Mouse (Mus musculus) kidney, adult 2 months (tissue): ENCODE measurements at regions not wholly inside any gene's neighbourhood (a gene's known extent, or its start where the extent isn't known, plus 50 kb on each side); places are given as distances from the start of the nearest gene placed in this dataset.

ENCODE experiments used
- DNase-seq: peaks from one replicate; pipeline ENCODE4 v3.0.0; 2021
- H3K27ac ChIP-seq: fragments of 200-500 bp; 2 replicates; pipeline ENCODE4 v1.5.1; 2012; ENCODE audit warnings: low read depth, low read length, control low read depth, inconsistent platforms; ENCODE audit not compliant: insufficient read depth
- H3K27me3 ChIP-seq: fragments of 200-500 bp; replicated peaks from 2 replicates; pipeline ENCODE4 v1.6.1; 2012; ENCODE audit warnings: mild to moderate bottlenecking, moderate library complexity, low read length, inconsistent platforms; ENCODE audit not compliant: control insufficient read depth, insufficient read depth
- H3K36me3 ChIP-seq: fragments of 200-500 bp; 2 replicates; pipeline ENCODE4 v1.6.1; 2012; ENCODE audit warnings: mild to moderate bottlenecking, moderate library complexity, low read length, inconsistent platforms; ENCODE audit not compliant: control insufficient read depth, insufficient read depth
- H3K4me1 ChIP-seq: fragments of 200-500 bp; 2 replicates; pipeline ENCODE4 v1.6.1; 2011; ENCODE audit warnings: low read length; ENCODE audit not compliant: control insufficient read depth, insufficient read depth
- H3K4me3 ChIP-seq: fragments of 200-500 bp; 2 replicates; pipeline ENCODE4 v1.5.1; 2011; ENCODE audit warnings: mild to moderate bottlenecking, low read depth, low read length, control low read depth; ENCODE audit not compliant: insufficient read depth
- CTCF ChIP-seq: fragments of 200-500 bp; conservative IDR thresholded peaks from 2 replicates; pipeline ENCODE4 v1.5.1; 2011; ENCODE audit warnings: low read depth, mild to moderate bottlenecking, control low read depth, low read length, moderate library complexity, mixed read lengths; ENCODE audit not compliant: insufficient read depth, insufficient read length
- POLR2A ChIP-seq: fragments of 200-500 bp; IDR thresholded peaks from one replicate; pipeline ENCODE4 v1.6.1; 2011; ENCODE audit warnings: low read depth, low read length, control low read depth
- WGBS: fragments of 180-500 bp; shearing (Covaris S2); methylation state at CpG from one replicate; pipeline ENCODE4 v1.1.7; 2018; 5-methylcytosine and 5-hydroxymethylcytosine counted together

GRCm38 (mm10) chr19:36218921-36219320 lies 99.0 kb upstream of the Ankrd1 start:
- no peaks in the 10 kb centered on the region; the same call in 1 of the 2 replicates for H3K27me3 ChIP-seq
- no peak overlapping the region for H3K27ac ChIP-seq
- H3K36me3 ChIP-seq, result no peaks in the 10 kb centered on the region
- WGBS, result 72% methylated on average over 5 of the region's 5 CpGs
- DNase-seq, result no peak
- H3K4me3 ChIP-seq, result no peak overlapping the region
- H3K4me1 ChIP-seq, result no peaks in the 10 kb centered on the region
- TF ChIP-seq POLR2A, result no peak
- TF ChIP-seq CTCF, result no peak

GRCm38 (mm10) chr19:36221104-36221503 lies 101.2 kb upstream of the Ankrd1 start:
- Histone ChIP-seq H3K4me1 (0 out of 2 replicates have a peak, but pooled peaks cover 2% of the 10 kb centered on the region), H3K27ac (no peak overlapping the region), H3K27me3 (no peaks in the 10 kb centered on the region; the same call in 1 of the 2 replicates), H3K4me3 (no peak overlapping the region), H3K36me3 (no peaks in the 10 kb centered on the region)
- TF ChIP-seq POLR2A, result no peak
- no peak for TF ChIP-seq CTCF
- WGBS, result 65% methylated on average over 2 of the region's 2 CpGs
- no peak for DNase-seq

GRCm38 (mm10) chr19:36221596-36221995 lies 101.7 kb upstream of the Ankrd1 start:
- H3K4me3 ChIP-seq, result no peak overlapping the region
- no peak for DNase-seq
- H3K36me3 ChIP-seq, result no peaks in the 10 kb centered on the region
- no peak for TF ChIP-seq CTCF
- TF ChIP-seq POLR2A, result no peak
- 0 out of 2 replicates have a peak, but pooled peaks cover 2% of the 10 kb centered on the region for H3K4me1 ChIP-seq
- no peak overlapping the region for H3K27ac ChIP-seq
- H3K27me3 ChIP-seq, result no peaks in the 10 kb centered on the region; the same call in 1 of the 2 replicates

- Histone ChIP-seq H3K36me3 (no peaks in the 10 kb centered on the region), H3K27ac (no peak overlapping the region), H3K4me3 (no peak overlapping the region), H3K4me1 (0 out of 2 replicates have a peak, but pooled peaks cover 2% of the 10 kb centered on the region), H3K27me3 (no peaks in the 10 kb centered on the region; the same call in 1 of the 2 replicates)
- TF ChIP-seq CTCF (no peak), POLR2A (no peak)
- 89% methylated on average over 3 of the region's 3 CpGs for WGBS
- no peak for DNase-seq
These were observed 102.3 kb upstream of the Ankrd1 start for GRCm38 (mm10) chr19:36222198-36222597.

GRCm38 (mm10) chr19:36224518-36224917 lies 104.6 kb upstream of the Ankrd1 start:
- H3K27me3 ChIP-seq, result no peaks in the 10 kb centered on the region; the same call in 1 of the 2 replicates
- no peak overlapping the region for H3K4me3 ChIP-seq
- no peaks in the 10 kb centered on the region for H3K36me3 ChIP-seq
- DNase-seq, result no peak
- TF ChIP-seq POLR2A, result no peak
- no peak for TF ChIP-seq CTCF
- H3K4me1 ChIP-seq, result 0 out of 2 replicates have a peak, but pooled peaks cover 2% of the 10 kb centered on the region
- 21% methylated on average over 8 of the region's 8 CpGs for WGBS
- H3K27ac ChIP-seq, result no peak overlapping the region

- no peak overlapping the region for H3K27ac ChIP-seq
- no peaks in the 10 kb centered on the region; the same call in 1 of the 2 replicates for H3K27me3 ChIP-seq
- H3K4me3 ChIP-seq, result no peak overlapping the region
- no peak for DNase-seq
- H3K4me1 ChIP-seq, result 0 out of 2 replicates have a peak, but pooled peaks cover 2% of the 10 kb centered on the region
- H3K36me3 ChIP-seq, result no peaks in the 10 kb centered on the region
- 93% methylated on average over 2 of the region's 2 CpGs for WGBS
- TF ChIP-seq CTCF (no peak), POLR2A (no peak)
These were observed 105.7 kb upstream of the Ankrd1 start for GRCm38 (mm10) chr19:36225612-36226011.

- Histone ChIP-seq H3K4me1 (0 out of 2 replicates have a peak, but pooled peaks cover 2% of the 10 kb centered on the region), H3K4me3 (no peak overlapping the region), H3K36me3 (no peaks in the 10 kb centered on the region), H3K27me3 (no peaks in the 10 kb centered on the region), H3K27ac (no peak overlapping the region)
- TF ChIP-seq POLR2A (no peak), CTCF (no peak)
- peak; percentile 50 for DNase-seq
- WGBS, result 29% methylated on average over 17 of the region's 17 CpGs
These were observed 107.7 kb upstream of the Ankrd1 start for GRCm38 (mm10) chr19:36227418-36228160.
